Mouse (Mus musculus) 416B (cell line): ENCODE measurements around the gene Chn2.

Source experiments
- DNase-seq: peaks from one replicate; pipeline ENCODE4 v3.0.0; 2011; ENCODE audit warnings: low read depth

The Chn2 gene

GRCm38 (mm10) chr6:54341133-54341532 is 301.8 kb downstream of the Chn2 start:
- no peak for DNase-seq

GRCm38 (mm10) chr6:54342223-54342622 is 302.9 kb downstream of the Chn2 start:
- DNase-seq: no peak
